Mouse (Mus musculus): Measurements from ENCODE around the gene Rasal1. TPM values are rescaled to one million over a fixed set of nuclear protein-coding genes. Genes with fewer than 3 reads are reported as not detected.

Gene Rasal1
- polyA plus RNA-seq, 1 experiment from 2014 or later: 0.27 TPM

- H3K9ac ChIP-seq: no peak overlapping the region
- no peak overlapping the region for H3K4me3 ChIP-seq
- no peak for ATAC-seq
- WGBS: 71% methylated on average over 2 of the region's 2 CpGs
- H3K36me3 ChIP-seq (ENCODE audit: poor library complexity, severe bottlenecking): no peaks in the 10 kb centered on the region
- H3K4me1 ChIP-seq: peaks cover 68% of the 10 kb centered on the region
- no peaks in the 10 kb centered on the region for H3K9me3 ChIP-seq (replicated peaks)
- no peak overlapping the region for H3K27ac ChIP-seq
- no peak overlapping the region for H3K4me2 ChIP-seq
- peaks cover 13% of the 10 kb centered on the region; the same call in 1 of the 2 replicates for H3K27me3 ChIP-seq
Observed at GRCm38 (mm10) chr5:120702969-120703368, 54.4 kb downstream of the Rasal1 start.

GRCm38 (mm10) chr5:120703660-120704059, 55.0 kb downstream of the Rasal1 start:
- Histone ChIP-seq H3K27me3 (peaks cover 17% of the 10 kb centered on the region; the same call in 1 of the 2 replicates), H3K4me2 (no peak overlapping the region), H3K4me3 (no peak overlapping the region), H3K27ac (no peak overlapping the region), H3K4me1 (peaks cover 68% of the 10 kb centered on the region), H3K9me3 (replicated peaks) (no peaks in the 10 kb centered on the region), H3K36me3 (ENCODE audit: poor library complexity, severe bottlenecking) (no peaks in the 10 kb centered on the region), H3K9ac (no peak overlapping the region)
- 88% methylated on average over 3 of the region's 3 CpGs for WGBS
- no peak for ATAC-seq

- Histone ChIP-seq H3K9ac (peak overlapping the region; percentile 26; the same call in 1 of the 2 replicates), H3K27me3 (peaks cover 22% of the 10 kb centered on the region; the same call in 1 of the 2 replicates)
Observed at GRCm38 (mm10) chr5:120704421-120704820, 55.8 kb downstream of the Rasal1 start.

GRCm38 (mm10) chr5:120706541-120706940, 57.9 kb downstream of the Rasal1 start:
- peaks cover 80% of the 10 kb centered on the region for H3K4me1 ChIP-seq
- peaks cover 29% of the 10 kb centered on the region for H3K27me3 ChIP-seq
- no peaks in the 10 kb centered on the region for H3K36me3 ChIP-seq (ENCODE audit: poor library complexity, severe bottlenecking)
- no peaks in the 10 kb centered on the region for H3K9me3 ChIP-seq (replicated peaks)
- ATAC-seq: no peak; the same call in 1 of the 2 replicates
- H3K4me2 ChIP-seq: peak overlapping the region; percentile 56
- H3K4me3 ChIP-seq: peak overlapping the region; percentile 21
- peak overlapping the region; percentile 48 for H3K9ac ChIP-seq
- WGBS: under 1% methylated on average over 16 of the region's 16 CpGs
- H3K27ac ChIP-seq: no peak overlapping the region; the same call in 1 of the 2 replicates

More at GRCm38 (mm10) chr5:120704421-120704820, 55.8 kb downstream of the Rasal1 start:
- Histone ChIP-seq H3K36me3 (ENCODE audit: poor library complexity, severe bottlenecking) (no peaks in the 10 kb centered on the region), H3K4me3 (no peak overlapping the region), H3K4me2 (no peak overlapping the region), H3K27ac (no peak overlapping the region), H3K4me1 (peaks cover 70% of the 10 kb centered on the region), H3K9me3 (replicated peaks) (no peaks in the 10 kb centered on the region)
- no peak for ATAC-seq
- whole genome bisulfite sequencing: 54% methylated on average over 6 of the region's 6 CpGs

GRCm38 (mm10) chr5:120706976-120707375, 58.4 kb downstream of the Rasal1 start:
- ATAC-seq: no peak

GRCm38 (mm10) chr5:120710161-120710825, 61.7 kb downstream of the Rasal1 start:
- ATAC-seq: peak; percentile 35
- H3K4me3 ChIP-seq: peak overlapping the region; percentile 71
- H3K9ac ChIP-seq: peak overlapping the region; percentile 85
- no peaks in the 10 kb centered on the region for H3K9me3 ChIP-seq (replicated peaks)
- peak overlapping the region; percentile 95 for H3K4me2 ChIP-seq
- H3K27me3 ChIP-seq: peaks cover 50% of the 10 kb centered on the region
- H3K27ac ChIP-seq: peak overlapping the region; percentile 75
- no peaks in the 10 kb centered on the region for H3K36me3 ChIP-seq (ENCODE audit: poor library complexity, severe bottlenecking)
- H3K4me1 ChIP-seq: peaks cover 57% of the 10 kb centered on the region
- 3% methylated on average over 40 of the region's 40 CpGs for WGBS

More at GRCm38 (mm10) chr5:120706976-120707375, 58.4 kb downstream of the Rasal1 start:
- Histone ChIP-seq H3K9ac (no peak overlapping the region), H3K27ac (no peak overlapping the region), H3K9me3 (replicated peaks) (no peaks in the 10 kb centered on the region), H3K4me2 (peak overlapping the region; percentile 56), H3K27me3 (peaks cover 31% of the 10 kb centered on the region), H3K4me1 (peaks cover 77% of the 10 kb centered on the region), H3K4me3 (peak overlapping the region; percentile 21), H3K36me3 (ENCODE audit: poor library complexity, severe bottlenecking) (no peaks in the 10 kb centered on the region)
- 29% methylated on average over 13 of the region's 13 CpGs for WGBS

GRCm38 (mm10) chr5:120710826-120711248, 62.2 kb downstream of the Rasal1 start:
- peak overlapping the region; percentile 75 for H3K27ac ChIP-seq
- WGBS: under 1% methylated on average over 29 of the region's 34 CpGs
- peaks cover 52% of the 10 kb centered on the region for H3K4me1 ChIP-seq
- no peaks in the 10 kb centered on the region for H3K9me3 ChIP-seq (replicated peaks)
- peak overlapping the region; percentile 71 for H3K4me3 ChIP-seq
- peak overlapping the region; percentile 85 for H3K9ac ChIP-seq
- peak; percentile 56; the same call in 1 of the 2 replicates for ATAC-seq
- H3K27me3 ChIP-seq: peaks cover 50% of the 10 kb centered on the region
- H3K36me3 ChIP-seq (ENCODE audit: poor library complexity, severe bottlenecking): no peaks in the 10 kb centered on the region
- H3K4me2 ChIP-seq: peak overlapping the region; percentile 95

GRCm38 (mm10) chr5:120711416-120711815, 62.8 kb downstream of the Rasal1 start:
- WGBS: 0% methylated on average over 43 of the region's 43 CpGs
- H3K4me3 ChIP-seq: peak overlapping the region; percentile 71
- H3K4me2 ChIP-seq: peak overlapping the region; percentile 95
- H3K27ac ChIP-seq: peak overlapping the region; percentile 75
- H3K9ac ChIP-seq: peak overlapping the region; percentile 85
- H3K4me1 ChIP-seq: peaks cover 46% of the 10 kb centered on the region
- peak; percentile 42 for ATAC-seq
- no peaks in the 10 kb centered on the region for H3K36me3 ChIP-seq (ENCODE audit: poor library complexity, severe bottlenecking)
- H3K27me3 ChIP-seq: peaks cover 54% of the 10 kb centered on the region
- no peaks in the 10 kb centered on the region for H3K9me3 ChIP-seq (replicated peaks)

GRCm38 (mm10) chr5:120711827-120712226, 63.2 kb downstream of the Rasal1 start, which contains the start of gene Dtx1:
Gene Dtx1, minus strand, starts transcription at chr5:120711927.
- ATAC-seq: peak; percentile 20; the same call in 1 of the 2 replicates
- H3K4me3 ChIP-seq: peak within 1 kb of the TSS; percentile 71
- H3K4me1 ChIP-seq: peaks cover 43% of the 10 kb centered on the region
- no peaks in the 10 kb centered on the region for H3K9me3 ChIP-seq (replicated peaks)
- WGBS: 31% methylated on average over 3 of the region's 3 CpGs
- no peaks in the 10 kb centered on the region for H3K36me3 ChIP-seq (ENCODE audit: poor library complexity, severe bottlenecking)
- H3K4me2 ChIP-seq: peak within 1 kb of the TSS; percentile 95
- H3K27ac ChIP-seq: peak within 1 kb of the TSS; percentile 75
- H3K27me3 ChIP-seq: peaks cover 54% of the 10 kb centered on the region
- H3K9ac ChIP-seq: peak within 1 kb of the TSS; percentile 85

GRCm38 (mm10) chr5:120712721-120713120, 64.1 kb downstream of the Rasal1 start:
- Histone ChIP-seq H3K36me3 (ENCODE audit: poor library complexity, severe bottlenecking) (no peaks in the 10 kb centered on the region), H3K4me3 (no peak overlapping the region), H3K9ac (no peak overlapping the region), H3K27ac (no peak overlapping the region), H3K27me3 (peaks cover 54% of the 10 kb centered on the region), H3K9me3 (replicated peaks) (no peaks in the 10 kb centered on the region), H3K4me2 (no peak overlapping the region), H3K4me1 (peaks cover 42% of the 10 kb centered on the region)
- no peak for ATAC-seq
- 53% methylated on average over 8 of the region's 8 CpGs for WGBS

GRCm38 (mm10) chr5:120714314-120714713, 65.7 kb downstream of the Rasal1 start:
- H3K4me1 ChIP-seq: peaks cover 30% of the 10 kb centered on the region
- WGBS: 4% methylated on average over 16 of the region's 16 CpGs
- H3K9me3 ChIP-seq (replicated peaks): no peaks in the 10 kb centered on the region
- H3K9ac ChIP-seq: no peak overlapping the region
- H3K27ac ChIP-seq: no peak overlapping the region
- H3K27me3 ChIP-seq: peaks cover 45% of the 10 kb centered on the region
- no peak overlapping the region for H3K4me3 ChIP-seq
- H3K4me2 ChIP-seq: 0 out of 2 replicates have a peak overlapping the region, but pooled peaks have one; percentile 8
- H3K36me3 ChIP-seq (ENCODE audit: poor library complexity, severe bottlenecking): no peaks in the 10 kb centered on the region
- ATAC-seq: no peak

- no peaks in the 10 kb centered on the region for H3K36me3 ChIP-seq (ENCODE audit: poor library complexity, severe bottlenecking)
- WGBS: 86% methylated on average over 10 of the region's 10 CpGs
- H3K27ac ChIP-seq: no peak overlapping the region
- peaks cover 5% of the 10 kb centered on the region; the same call in 1 of the 2 replicates for H3K9me3 ChIP-seq (replicated peaks)
- H3K9ac ChIP-seq: no peak overlapping the region
- H3K4me2 ChIP-seq: no peak overlapping the region
- H3K4me3 ChIP-seq: no peak overlapping the region
- ATAC-seq: no peak
- H3K27me3 ChIP-seq: peaks cover 26% of the 10 kb centered on the region
- H3K4me1 ChIP-seq: peaks cover 8% of the 10 kb centered on the region
Observed at GRCm38 (mm10) chr5:120717136-120717535, 68.5 kb downstream of the Rasal1 start.
